Mouse (Mus musculus) stomach, embryonic 16.5 days (tissue): ENCODE measurements around the gene Kmt2a. TPM values are rescaled to one million over a fixed set of nuclear protein-coding genes. Genes with fewer than 3 reads are reported as not detected.

ENCODE experiments used
- ATAC-seq: fragments of 200-750 bp; cut with Nextera tagmentation; 2 replicates; pipeline ENCODE4 v1.8.0; 2017; ENCODE audit warnings: moderate number of reproducible peaks, moderate TSS enrichment; ENCODE audit not compliant: insufficient read depth, low FRiP score
- H3K27ac ChIP-seq: fragments of 300-500 bp; sonication (generic); 2 replicates; pipeline ENCODE4 v1.5.1; 2014; ENCODE audit warnings: low read length
- H3K27me3 ChIP-seq: fragments of 300-500 bp; sonication (generic); 2 replicates; pipeline ENCODE4 v1.6.1; 2014; ENCODE audit warnings: low read length, control low read depth, mixed read lengths; ENCODE audit not compliant: control insufficient read depth, insufficient read depth
- H3K36me3 ChIP-seq: fragments of 300-500 bp; sonication (generic); 2 replicates; pipeline ENCODE4 v1.6.1; 2014; ENCODE audit warnings: low read length; ENCODE audit not compliant: control insufficient read depth, insufficient read depth
- H3K4me1 ChIP-seq: fragments of 300-500 bp; sonication (generic); 2 replicates; pipeline ENCODE4 v1.6.1; 2014; ENCODE audit warnings: low read length, control low read depth, mixed read lengths; ENCODE audit not compliant: control insufficient read depth, insufficient read depth
- H3K4me2 ChIP-seq: fragments of 300-500 bp; sonication (generic); 2 replicates; pipeline ENCODE4 v1.6.1; 2014; ENCODE audit warnings: low read depth, low read length, mixed read lengths
- H3K4me3 ChIP-seq: fragments of 300-500 bp; sonication (generic); replicated peaks from 2 replicates; pipeline ENCODE4 v1.5.1; 2014; ENCODE audit warnings: mild to moderate bottlenecking, low read length
- H3K9ac ChIP-seq: fragments of 300-500 bp; sonication (generic); 2 replicates; pipeline ENCODE4 v1.6.1; 2014; ENCODE audit warnings: low read length
- H3K9me3 ChIP-seq: fragments of 300-500 bp; sonication (generic); replicated peaks from 2 replicates; pipeline ENCODE4 v1.6.1; 2016; ENCODE audit warnings: low read length, control low read depth; ENCODE audit not compliant: control insufficient read depth
- WGBS: fragments of 180-500 bp; shearing (Covaris S2); extraction: QIAGEN DNeasy Blood & Tissue Kit; methylation state at CpG from one replicate; pipeline ENCODE4 v1.1.7; 2014; 5-methylcytosine and 5-hydroxymethylcytosine counted together
- polyA plus RNA-seq: library from polyadenylated mRNA; unstranded; fragments of >200 nt; fragmentation: Nextera tagmentation; extraction: Ambion mirVana; gene quantifications from 2 replicates; pipeline ENCODE4 v1.2.1, GENCODE M21; 2015

Gene Kmt2a
- polyA plus RNA-seq, 1 experiment from 2014 or later: 8.8 TPM

GRCm38 (mm10) chr9:44882981-44883569 is 2.0 kb upstream of the Kmt2a start:
- ATAC-seq: no peak
- Histone ChIP-seq H3K9me3 (no peaks in the 10 kb centered on the region), H3K9ac (peak overlapping the region; percentile 86; the same call in 1 of the 2 replicates), H3K27ac (peak overlapping the region; percentile 24; the same call in 1 of the 2 replicates), H3K36me3 (no peaks in the 10 kb centered on the region), H3K4me2 (peak overlapping the region; percentile 99), H3K27me3 (no peaks in the 10 kb centered on the region), H3K4me1 (peaks cover 21% of the 10 kb centered on the region), H3K4me3 (peak overlapping the region; percentile 94)
- under 1% methylated on average over 21 of the region's 21 CpGs for WGBS

GRCm38 (mm10) chr9:44882436-44882980 is 1.4 kb upstream of the Kmt2a start:
- Histone ChIP-seq H3K4me3 (peak overlapping the region; percentile 94), H3K27ac (peak overlapping the region; percentile 98), H3K27me3 (no peaks in the 10 kb centered on the region), H3K9me3 (no peaks in the 10 kb centered on the region), H3K4me1 (peaks cover 27% of the 10 kb centered on the region), H3K9ac (peak overlapping the region; percentile 86), H3K4me2 (peak overlapping the region; percentile 99), H3K36me3 (no peaks in the 10 kb centered on the region)
- WGBS: under 1% methylated on average over 26 of the region's 27 CpGs
- peak; percentile 5; the same call in 1 of the 2 replicates for ATAC-seq

GRCm38 (mm10) chr9:44881941-44882435 is 892 bp upstream of the Kmt2a start:
- under 1% methylated on average over 29 of the region's 29 CpGs for WGBS
- H3K27me3 ChIP-seq: no peaks in the 10 kb centered on the region
- H3K36me3 ChIP-seq: no peaks in the 10 kb centered on the region
- H3K27ac ChIP-seq: peak overlapping the region; percentile 98
- peak overlapping the region; percentile 94 for H3K4me3 ChIP-seq
- no peaks in the 10 kb centered on the region for H3K9me3 ChIP-seq
- peak overlapping the region; percentile 86 for H3K9ac ChIP-seq
- peak; percentile 76 for ATAC-seq
- peak overlapping the region; percentile 99 for H3K4me2 ChIP-seq
- H3K4me1 ChIP-seq: peaks cover 32% of the 10 kb centered on the region

GRCm38 (mm10) chr9:44880309-44881081 is 601 bp downstream of the Kmt2a start:
- H3K4me2 ChIP-seq: peak overlapping the region; percentile 89
- H3K9me3 ChIP-seq: no peaks in the 10 kb centered on the region
- under 1% methylated on average over 35 of the region's 44 CpGs for WGBS
- H3K36me3 ChIP-seq: no peaks in the 10 kb centered on the region
- H3K4me1 ChIP-seq: peaks cover 37% of the 10 kb centered on the region
- peak; percentile 23 for ATAC-seq
- H3K4me3 ChIP-seq: peak overlapping the region; percentile 94
- H3K27me3 ChIP-seq: no peaks in the 10 kb centered on the region
- H3K27ac ChIP-seq: peak overlapping the region; percentile 93
- peak overlapping the region; percentile 96 for H3K9ac ChIP-seq

- 2% methylated on average over 13 of the region's 13 CpGs for WGBS
Observed at GRCm38 (mm10) chr9:44879694-44880271, 1.3 kb downstream of the Kmt2a start.

GRCm38 (mm10) chr9:44878776-44879500 is 2.2 kb downstream of the Kmt2a start:
- no peaks in the 10 kb centered on the region for H3K36me3 ChIP-seq
- peaks cover 43% of the 10 kb centered on the region for H3K4me1 ChIP-seq
- H3K9ac ChIP-seq: peak overlapping the region; percentile 96
- peak overlapping the region; percentile 58; the same call in 1 of the 2 replicates for H3K27ac ChIP-seq
- 24% methylated on average over 9 of the region's 9 CpGs for WGBS
- H3K4me3 ChIP-seq: peak overlapping the region; percentile 94
- no peaks in the 10 kb centered on the region for H3K27me3 ChIP-seq
- H3K4me2 ChIP-seq: peak overlapping the region; percentile 89
- no peak for ATAC-seq
- H3K9me3 ChIP-seq: no peaks in the 10 kb centered on the region

More at GRCm38 (mm10) chr9:44879694-44880271, 1.3 kb downstream of the Kmt2a start:
- Histone ChIP-seq H3K4me1 (peaks cover 39% of the 10 kb centered on the region), H3K27ac (peak overlapping the region; percentile 58), H3K4me3 (peak overlapping the region; percentile 94), H3K4me2 (peak overlapping the region; percentile 89), H3K9ac (peak overlapping the region; percentile 96), H3K36me3 (no peaks in the 10 kb centered on the region), H3K27me3 (no peaks in the 10 kb centered on the region), H3K9me3 (no peaks in the 10 kb centered on the region)
- ATAC-seq: no peak

GRCm38 (mm10) chr9:44877686-44878085 is 3.4 kb downstream of the Kmt2a start:
- no peaks in the 10 kb centered on the region for H3K36me3 ChIP-seq
- no peak for ATAC-seq
- H3K9me3 ChIP-seq: no peaks in the 10 kb centered on the region
- H3K4me3 ChIP-seq: no peak overlapping the region
- no peak overlapping the region for H3K9ac ChIP-seq
- H3K4me1 ChIP-seq: peaks cover 39% of the 10 kb centered on the region
- no peak overlapping the region for H3K4me2 ChIP-seq
- no peaks in the 10 kb centered on the region for H3K27me3 ChIP-seq
- 73% methylated on average over 7 of the region's 7 CpGs for WGBS
- no peak overlapping the region for H3K27ac ChIP-seq

GRCm38 (mm10) chr9:44875476-44875875 is 5.6 kb downstream of the Kmt2a start:
- no peak for ATAC-seq
- 71% methylated on average over 7 of the region's 7 CpGs for WGBS
- no peaks in the 10 kb centered on the region for H3K36me3 ChIP-seq
- H3K27me3 ChIP-seq: no peaks in the 10 kb centered on the region
- no peaks in the 10 kb centered on the region for H3K9me3 ChIP-seq
- H3K4me1 ChIP-seq: peaks cover 38% of the 10 kb centered on the region
- no peak overlapping the region for H3K27ac ChIP-seq
- H3K4me2 ChIP-seq: no peak overlapping the region
- no peak overlapping the region for H3K4me3 ChIP-seq
- no peak overlapping the region for H3K9ac ChIP-seq
